Comparison of ENCODE assay signal across 9 mouse cellular contexts in the genomic region with DNA sequence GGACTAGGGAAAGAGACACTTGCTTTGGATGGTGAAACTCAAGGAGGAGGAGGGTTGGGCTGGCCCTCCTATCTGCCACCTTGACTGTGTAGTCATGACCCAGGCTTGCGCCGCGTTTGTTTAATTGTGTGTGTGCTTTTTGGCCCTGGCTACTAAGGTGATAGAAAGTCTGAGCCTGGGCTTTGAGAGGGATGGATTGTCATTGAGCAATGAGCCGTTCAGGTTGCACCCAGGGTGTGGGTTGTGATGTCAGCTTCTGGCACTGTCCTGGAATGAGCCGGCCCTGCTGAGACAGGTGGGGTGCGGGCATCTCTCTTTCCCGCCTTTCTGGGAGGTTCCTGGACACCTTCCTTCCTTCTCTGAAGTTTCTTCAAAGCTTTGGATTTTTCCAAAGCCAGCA. TPM values are rescaled to one million over a fixed set of nuclear protein-coding genes. Genes with fewer than 3 reads are reported as not detected.
A peak's percentile ranks its signal among the peaks of the same experiment; 100 is the strongest.
DNase-seq lines count a peak whose midpoint lies in the region; ATAC-seq and TF ChIP-seq lines count a peak whose summit lies in the region.
"Had no signal": no experiment of that assay in that cellular context is flagged by ENCODE, and none has a peak within 500 bp of the region (broad histone marks: within the 10 kb centered on the region; RNA-seq: fewer than 3 reads in every experiment).

No protein-coding gene starts in this region.

- H3K36me3 ChIP-seq in kidney, adult 2 months (ENCODE audit: control insufficient read depth, insufficient read depth, low read length): no peaks in the 10 kb centered on the region
- no peaks in the 10 kb centered on the region for H3K36me3 ChIP-seq in embryonic facial prominence, embryonic 10.5 days (replicated peaks)
- no peaks in the 10 kb centered on the region for H3K36me3 ChIP-seq in hindbrain, embryonic 15.5 days
- H3K36me3 ChIP-seq in midbrain, embryonic 15.5 days (replicated peaks): no peaks in the 10 kb centered on the region

- WGBS in kidney, adult 2 months: 66% methylated on average over 7 of the region's 7 CpGs
- WGBS in embryonic facial prominence, embryonic 10.5 days: 86% methylated on average over 7 of the region's 7 CpGs
- 85% methylated on average over 7 of the region's 7 CpGs for WGBS in hindbrain, embryonic 15.5 days
- 83% methylated on average over 7 of the region's 7 CpGs for WGBS in midbrain, embryonic 15.5 days

- TF ChIP-seq POLR2A in kidney, adult 2 months (IDR thresholded peaks at IDR 0.05; ENCODE audit: low read depth, low read length): no peak

- ATAC-seq in hindbrain, embryonic 15.5 days (ENCODE audit: low FRiP score, low read depth): no peak
- no peak for ATAC-seq in midbrain, embryonic 15.5 days (replicated peaks)

- H3K4me2 ChIP-seq in hindbrain, embryonic 15.5 days: peak overlapping the region; percentile 75
- peak overlapping the region; percentile 92 for H3K4me2 ChIP-seq in midbrain, embryonic 15.5 days

- H3K27me3 ChIP-seq in kidney, adult 2 months (replicated peaks; ENCODE audit: control insufficient read depth, insufficient read depth, low read length): no peaks in the 10 kb centered on the region
- peaks cover 15% of the 10 kb centered on the region for H3K27me3 ChIP-seq in embryonic facial prominence, embryonic 10.5 days (replicated peaks; ENCODE audit: low read depth, poor library complexity, severe bottlenecking)
- no peaks in the 10 kb centered on the region for H3K27me3 ChIP-seq in hindbrain, embryonic 15.5 days
- no peaks in the 10 kb centered on the region for H3K27me3 ChIP-seq in midbrain, embryonic 15.5 days (replicated peaks)

- peaks cover 18% of the 10 kb centered on the region for H3K4me1 ChIP-seq in kidney, adult 2 months (ENCODE audit: control insufficient read depth, insufficient read depth, low read length)
- H3K4me1 ChIP-seq in embryonic facial prominence, embryonic 10.5 days: peaks cover 81% of the 10 kb centered on the region
- H3K4me1 ChIP-seq in hindbrain, embryonic 15.5 days (replicated peaks): peaks cover 71% of the 10 kb centered on the region
- peaks cover 54% of the 10 kb centered on the region for H3K4me1 ChIP-seq in midbrain, embryonic 15.5 days

- no peaks in the 10 kb centered on the region for H3K9me3 ChIP-seq in embryonic facial prominence, embryonic 10.5 days
- no peaks in the 10 kb centered on the region for H3K9me3 ChIP-seq in hindbrain, embryonic 15.5 days
- no peaks in the 10 kb centered on the region for H3K9me3 ChIP-seq in midbrain, embryonic 15.5 days

- no peak for TF ChIP-seq CTCF in kidney, adult 2 months (conservative IDR thresholded peaks at IDR 0.05; ENCODE audit: insufficient read depth, insufficient read length, low read depth, low read length)

- no peak for DNase-seq in kidney, adult 2 months
- no peak for DNase-seq in kidney, postnatal 4 days
- DNase-seq in embryonic facial prominence, embryonic 10.5 days (ENCODE audit: low spot score): no peak
- no peak for DNase-seq in layer of hippocampus, adult 11-12 months (ENCODE audit: low spot score)
- DNase-seq in frontal cortex, postnatal 36 days (ENCODE audit: low spot score in 2 of 2): no peak
- no peak for DNase-seq in urinary bladder, postnatal 36 days (ENCODE audit: low spot score in 2 of 2)
- DNase-seq: lung, postnatal 36 days had no signal

- H3K4me3 ChIP-seq in kidney, adult 2 months (ENCODE audit: insufficient read depth, low read depth, low read length): 0 out of 2 replicates have a peak overlapping the region, but pooled peaks have one; percentile 3
- H3K4me3 ChIP-seq in embryonic facial prominence, embryonic 10.5 days: peak overlapping the region; percentile 89
- peak overlapping the region; percentile 69 for H3K4me3 ChIP-seq in hindbrain, embryonic 15.5 days
- H3K4me3 ChIP-seq in midbrain, embryonic 15.5 days: peak overlapping the region; percentile 67

- H3K9ac ChIP-seq in hindbrain, embryonic 15.5 days: peak overlapping the region; percentile 91; the same call in 1 of the 2 replicates
- peak overlapping the region; percentile 90 for H3K9ac ChIP-seq in midbrain, embryonic 15.5 days

- H3K27ac ChIP-seq in kidney, adult 2 months (ENCODE audit: insufficient read depth, low read depth, low read length): no peak overlapping the region
- H3K27ac ChIP-seq in embryonic facial prominence, embryonic 10.5 days (replicated peaks): no peak overlapping the region
- no peak overlapping the region for H3K27ac ChIP-seq in hindbrain, embryonic 15.5 days (replicated peaks)
- H3K27ac ChIP-seq in midbrain, embryonic 15.5 days: no peak overlapping the region

RNA-seq across cellular contexts. Expression of a gene that starts 26.0 kb away (rescaled TPM):
- 0.02 and 0.08 TPM in 2 replicates for polyA plus RNA-seq in kidney, adult 2 months (2012; rRNA removed)
- polyA plus RNA-seq in embryonic facial prominence, embryonic 10.5 days (2016; fragmentation: Nextera tagmentation; extraction: Ambion mirVana): not detected in 2 replicates
- not detected in 2 replicates for polyA plus RNA-seq in hindbrain, embryonic 15.5 days (2015; fragmentation: Nextera tagmentation; extraction: Ambion mirVana)
- polyA plus RNA-seq in midbrain, embryonic 15.5 days (2015; fragmentation: Nextera tagmentation; extraction: Ambion mirVana): not detected in 2 replicates

RNA-seq across cellular contexts. Expression of a gene that starts 45.7 kb away (rescaled TPM):
- polyA plus RNA-seq in kidney, adult 2 months (2012; rRNA removed): 517 and 605 TPM in 2 replicates
- 24.4 and 25.1 TPM in 2 replicates for polyA plus RNA-seq in embryonic facial prominence, embryonic 10.5 days (2016; fragmentation: Nextera tagmentation; extraction: Ambion mirVana)
- polyA plus RNA-seq in hindbrain, embryonic 15.5 days (2015; fragmentation: Nextera tagmentation; extraction: Ambion mirVana): 27.5 and 29.4 TPM in 2 replicates
- polyA plus RNA-seq in midbrain, embryonic 15.5 days (2015; fragmentation: Nextera tagmentation; extraction: Ambion mirVana): 27.1 and 32.0 TPM in 2 replicates

RNA-seq across cellular contexts. Expression of a gene that starts 46.7 kb away (rescaled TPM):
- polyA plus RNA-seq in kidney, adult 2 months (2012; rRNA removed): 3.4 and 3.6 TPM in 2 replicates
- polyA plus RNA-seq in embryonic facial prominence, embryonic 10.5 days (2016; fragmentation: Nextera tagmentation; extraction: Ambion mirVana): 4.2 and 4.3 TPM in 2 replicates
- polyA plus RNA-seq in hindbrain, embryonic 15.5 days (2015; fragmentation: Nextera tagmentation; extraction: Ambion mirVana): 4.3 and 5.1 TPM in 2 replicates
- polyA plus RNA-seq in midbrain, embryonic 15.5 days (2015; fragmentation: Nextera tagmentation; extraction: Ambion mirVana): 4.1 and 4.3 TPM in 2 replicates

Comparison
In these comparisons a context has a peak if more than half of its experiments do, and no peak if none do; other contexts are left out.
1. H3K4me3 ChIP-seq: peak in every context shown above with its lines; median percentile 89 in embryonic facial prominence, embryonic 10.5 days; 69 in hindbrain, embryonic 15.5 days; 67 in midbrain, embryonic 15.5 days; 3 in kidney, adult 2 months.
2. RNA of a gene that starts 45.7 kb away (polyA plus RNA-seq): 517 to 605 TPM in kidney, adult 2 months; 27.5 to 29.4 TPM in hindbrain, embryonic 15.5 days, 27.1 to 32.0 TPM in midbrain, embryonic 15.5 days and 24.4 to 25.1 TPM in embryonic facial prominence, embryonic 10.5 days; every median in the first group is over 10 times any median in the second.